Mouse (Mus musculus) cortical plate, adult 2 months (tissue): ENCODE data around the gene Map2. TPM values are rescaled to one million over a fixed set of nuclear protein-coding genes. Genes with fewer than 3 reads are reported as not detected.
A peak's percentile ranks its signal among the peaks of the same experiment; 100 is the strongest.

ENCODE experiments used
- H3K27ac ChIP-seq: fragments of 200-500 bp; 2 replicates; pipeline ENCODE4 v1.5.1; 2012; ENCODE audit warnings: low read length, control low read depth, inconsistent platforms; ENCODE audit not compliant: insufficient read depth
- H3K4me1 ChIP-seq: fragments of 200-500 bp; 2 replicates; pipeline ENCODE4 v1.6.1; 2011; ENCODE audit warnings: low read length; ENCODE audit not compliant: control insufficient read depth, insufficient read depth
- H3K4me3 ChIP-seq: fragments of 200-500 bp; 2 replicates; pipeline ENCODE4 v1.5.1; 2011; ENCODE audit warnings: mild to moderate bottlenecking, low read length, control low read depth; ENCODE audit not compliant: insufficient read depth
- CTCF ChIP-seq: fragments of 200-500 bp; IDR thresholded peaks from 2 replicates; pipeline ENCODE4 v1.5.1; 2011; ENCODE audit warnings: mild to moderate bottlenecking, control low read depth, low read length; ENCODE audit not compliant: insufficient read depth; ENCODE audit errors: extremely low read depth
- POLR2A ChIP-seq: fragments of 200-500 bp; IDR thresholded peaks from 2 replicates; pipeline ENCODE4 v1.6.1; 2011; ENCODE audit warnings: mild to moderate bottlenecking, low read length, control low read depth; ENCODE audit not compliant: insufficient read depth; ENCODE audit errors: extremely low read depth
- polyA plus RNA-seq: library from polyadenylated mRNA; depleted of rRNA; stranded (reverse); fragments of >200 nt; gene quantifications from 2 replicates; pipeline ENCODE4 v1.2.3, GENCODE M21; 2012

Map2 gene
- polyA plus RNA-seq, 1 experiment, result 479 TPM

- Histone ChIP-seq H3K4me1 (peaks cover 9% of the 10 kb centered on the region), H3K27ac (no peak overlapping the region), H3K4me3 (no peak overlapping the region)
- no peak for TF ChIP-seq CTCF
- no peak for TF ChIP-seq POLR2A
Observed at GRCm38 (mm10) chr1:66364386-66364785, 189.3 kb downstream of the Map2 start.

GRCm38 (mm10) chr1:66365600-66365999 lies 190.5 kb downstream of the Map2 start:
- peaks cover 9% of the 10 kb centered on the region for H3K4me1 ChIP-seq
- H3K4me3 ChIP-seq, result no peak overlapping the region

GRCm38 (mm10) chr1:66369486-66369885 lies 194.4 kb downstream of the Map2 start:
- peaks cover 5% of the 10 kb centered on the region; the same call in 1 of the 2 replicates for H3K4me1 ChIP-seq
- no peak for TF ChIP-seq CTCF
- TF ChIP-seq POLR2A, result no peak
- no peak overlapping the region for H3K27ac ChIP-seq
- no peak overlapping the region for H3K4me3 ChIP-seq

More at GRCm38 (mm10) chr1:66365600-66365999, 190.5 kb downstream of the Map2 start:
- no peak overlapping the region for H3K27ac ChIP-seq
- TF ChIP-seq POLR2A (no peak), CTCF (no peak)

GRCm38 (mm10) chr1:66371371-66371770 lies 196.3 kb downstream of the Map2 start:
- Histone ChIP-seq H3K4me3 (no peak overlapping the region), H3K27ac (no peak overlapping the region), H3K4me1 (no peaks in the 10 kb centered on the region; the same call in 1 of the 2 replicates)
- TF ChIP-seq POLR2A (no peak), CTCF (no peak)

- Histone ChIP-seq H3K27ac (peak overlapping the region; percentile 34; the same call in 1 of the 2 replicates), H3K4me1 (peaks cover 4% of the 10 kb centered on the region; the same call in 1 of the 2 replicates), H3K4me3 (no peak overlapping the region; the same call in 1 of the 2 replicates)
- TF ChIP-seq POLR2A, result no peak
- no peak for TF ChIP-seq CTCF
Observed at GRCm38 (mm10) chr1:66386321-66386720, 211.2 kb downstream of the Map2 start.

- peak overlapping the region; percentile 12 for H3K4me3 ChIP-seq
- H3K27ac ChIP-seq, result peak overlapping the region; percentile 34; the same call in 1 of the 2 replicates
- TF ChIP-seq CTCF (no peak), POLR2A (peak; percentile 63; the same call in 1 of the 2 replicates)
- H3K4me1 ChIP-seq, result peaks cover 4% of the 10 kb centered on the region; the same call in 1 of the 2 replicates
Observed at GRCm38 (mm10) chr1:66386751-66387452, 211.8 kb downstream of the Map2 start.

GRCm38 (mm10) chr1:66388561-66388960 lies 213.5 kb downstream of the Map2 start:
- 0 out of 2 replicates have a peak overlapping the region, but pooled peaks have one; percentile 7 for H3K27ac ChIP-seq
- 0 out of 2 replicates have a peak overlapping the region, but pooled peaks have one; percentile 0 for H3K4me3 ChIP-seq
- TF ChIP-seq POLR2A (peak; percentile 50; the same call in 1 of the 2 replicates), CTCF (no peak)
- peaks cover 4% of the 10 kb centered on the region; the same call in 1 of the 2 replicates for H3K4me1 ChIP-seq

- TF ChIP-seq POLR2A (no peak), CTCF (no peak)
- H3K27ac ChIP-seq, result no peak overlapping the region; the same call in 1 of the 2 replicates
- no peak overlapping the region for H3K4me3 ChIP-seq
- H3K4me1 ChIP-seq, result peaks cover 8% of the 10 kb centered on the region; the same call in 1 of the 2 replicates
Observed at GRCm38 (mm10) chr1:66394944-66395637, 220.0 kb downstream of the Map2 start.

GRCm38 (mm10) chr1:66395826-66396225 lies 220.8 kb downstream of the Map2 start:
- Histone ChIP-seq H3K4me3 (no peak overlapping the region), H3K27ac (no peak overlapping the region), H3K4me1 (peaks cover 8% of the 10 kb centered on the region; the same call in 1 of the 2 replicates)
- TF ChIP-seq POLR2A (no peak), CTCF (no peak)
